Mouse (Mus musculus) urinary bladder, postnatal 10 days (tissue): ENCODE measurements around the gene Lsm14b.

Experiments used
- DNase-seq: peaks from one replicate; pipeline ENCODE4 v3.0.0; 2022; ENCODE audit warnings: low spot score

The Lsm14b gene

DNA sequence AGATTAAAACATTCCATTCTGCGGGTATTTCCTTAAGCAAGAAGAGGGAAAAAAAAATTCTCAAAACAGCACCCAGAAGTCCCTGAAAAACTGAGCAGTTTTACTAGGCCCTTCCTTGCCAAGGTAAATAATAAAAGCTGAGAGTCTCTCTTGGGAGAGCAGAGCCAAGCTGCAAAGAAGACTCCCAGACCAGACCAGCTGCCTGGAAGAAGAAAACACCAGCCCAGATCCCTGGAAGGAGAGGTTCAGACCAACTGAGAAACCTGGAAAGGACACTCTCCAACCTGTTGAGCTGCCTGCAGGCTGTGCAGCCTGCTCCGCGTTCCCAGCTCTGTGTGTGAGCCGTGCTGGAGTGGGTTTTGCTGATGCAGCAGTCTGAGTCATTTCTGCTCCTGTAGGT is 7.2 kb upstream of the Lsm14b start:
- no peak for DNase-seq

- no peak for DNase-seq
Observed at GRCm38 (mm10) chr2:180018573-180018972, 6.2 kb upstream of the Lsm14b start.

DNA sequence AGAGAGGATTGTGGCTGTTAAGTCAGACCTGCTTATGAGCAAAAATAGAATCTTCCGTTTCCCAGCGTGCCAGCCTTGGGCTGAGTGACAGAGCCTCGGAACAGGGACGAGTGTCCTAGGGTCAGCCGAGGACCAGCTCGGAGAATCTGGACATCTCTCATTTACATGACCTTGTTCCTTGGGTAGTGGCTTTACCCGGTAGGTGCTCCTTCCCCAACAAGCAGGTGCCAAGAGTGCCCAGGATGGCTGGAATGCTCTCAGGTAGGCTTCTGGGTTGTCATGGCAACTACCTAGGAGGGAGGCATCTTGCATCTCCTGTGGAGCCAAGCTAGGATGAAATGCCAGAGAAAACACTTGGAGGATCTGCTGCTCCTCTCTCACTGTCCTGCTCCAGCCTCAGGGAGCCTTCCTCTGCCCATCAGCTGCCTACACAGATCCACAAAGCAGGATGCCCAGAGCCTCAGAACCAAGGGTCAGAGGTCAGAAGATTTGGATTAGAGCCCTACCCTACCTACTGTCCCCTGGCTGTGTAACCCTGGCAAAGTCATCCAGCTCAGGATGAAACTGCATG is 4.6 kb upstream of the Lsm14b start:
- DNase-seq = no peak

GRCm38 (mm10) chr2:180020919-180021318 is 3.9 kb upstream of the Lsm14b start:
- no peak for DNase-seq

DNA sequence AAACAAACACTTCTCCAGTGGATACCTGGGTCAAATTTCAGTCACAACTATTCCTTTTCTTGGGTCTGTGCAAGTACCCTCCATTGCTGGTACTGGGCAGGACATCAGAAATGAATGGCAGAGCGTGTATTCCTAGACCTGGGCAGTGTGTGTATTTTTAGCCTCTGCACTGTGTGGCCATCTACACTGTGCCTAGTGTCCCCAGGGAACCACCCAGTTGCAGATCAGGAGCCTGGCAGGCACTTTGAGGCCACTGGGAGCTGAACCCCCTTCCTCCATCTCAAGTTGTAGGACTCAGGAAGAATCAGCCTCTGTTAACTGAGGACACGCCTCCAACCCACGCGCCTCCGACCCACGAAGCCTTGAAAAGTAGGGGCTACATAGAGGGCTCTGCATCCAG is 2.0 kb upstream of the Lsm14b start:
- no peak for DNase-seq

GRCm38 (mm10) chr2:180025135-180025860 is 511 bp downstream of the Lsm14b start:
- DNase-seq = no peak

- DNase-seq = no peak
Observed at GRCm38 (mm10) chr2:180025861-180026200, 1.0 kb downstream of the Lsm14b start.

- no peak for DNase-seq
Observed at GRCm38 (mm10) chr2:180027768-180028167, 3.0 kb downstream of the Lsm14b start.

DNA sequence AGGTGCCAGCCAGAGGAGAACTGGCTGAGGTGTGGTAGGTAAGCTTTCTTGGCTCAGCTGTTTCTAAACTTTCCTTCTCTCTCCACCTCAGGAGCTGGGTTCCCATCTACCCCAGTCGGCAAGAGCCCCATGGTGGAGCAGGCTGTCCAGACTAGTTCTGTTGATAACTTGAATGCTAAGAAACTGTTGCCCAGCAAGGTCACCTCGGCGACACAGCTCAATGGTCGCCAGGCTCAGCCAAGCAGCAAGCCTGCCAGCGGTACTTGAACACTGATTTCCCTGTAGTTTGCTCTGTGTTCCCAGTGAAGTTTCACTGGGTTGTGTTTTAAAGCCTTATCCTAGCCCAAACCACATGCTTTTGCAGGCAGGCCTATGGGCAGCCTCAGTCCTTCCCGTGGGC is 6.5 kb downstream of the Lsm14b start:
- DNase-seq = no peak

DNA sequence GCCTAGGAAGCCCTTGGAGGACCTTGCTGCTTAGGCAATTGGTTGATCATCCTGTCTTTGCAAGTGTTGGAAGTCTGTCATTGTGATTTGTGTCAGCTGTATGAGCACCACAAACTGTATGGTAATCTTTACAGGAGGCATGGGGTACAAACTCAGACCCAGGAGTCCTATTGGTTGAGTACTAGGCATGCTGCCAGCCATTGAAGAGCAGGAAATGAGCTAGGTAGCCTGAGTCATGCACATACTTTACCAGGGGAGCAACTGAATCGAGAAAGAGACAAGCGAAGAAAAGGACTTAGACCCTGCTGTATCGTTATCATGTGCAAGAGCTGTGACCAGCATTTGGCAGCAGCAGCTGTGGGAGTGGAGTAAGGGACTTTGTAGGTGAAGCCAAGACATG is 8.1 kb downstream of the Lsm14b start:
- DNase-seq = no peak

DNA sequence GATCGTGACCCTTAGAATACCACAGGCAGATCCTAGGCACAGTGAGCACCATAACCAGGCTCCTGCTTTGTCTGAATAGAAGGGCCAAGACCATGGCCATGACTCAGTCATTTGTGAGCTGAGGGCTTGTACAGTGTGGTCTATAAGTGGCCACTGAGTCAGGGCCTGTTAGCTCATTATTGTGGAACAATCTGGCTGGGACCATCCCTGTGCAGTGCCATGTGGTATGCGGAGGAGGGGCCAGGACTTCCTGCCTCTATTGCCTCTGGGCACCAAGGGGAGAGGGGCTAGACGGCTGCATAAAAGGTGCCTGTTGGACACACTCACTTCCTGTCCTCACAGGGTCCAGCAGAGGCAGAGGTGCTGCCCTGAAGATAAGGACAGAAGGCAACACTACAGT is 9.2 kb downstream of the Lsm14b start:
- DNase-seq = no peak

GRCm38 (mm10) chr2:180034753-180035152 is 10.0 kb downstream of the Lsm14b start:
- no peak for DNase-seq

DNA sequence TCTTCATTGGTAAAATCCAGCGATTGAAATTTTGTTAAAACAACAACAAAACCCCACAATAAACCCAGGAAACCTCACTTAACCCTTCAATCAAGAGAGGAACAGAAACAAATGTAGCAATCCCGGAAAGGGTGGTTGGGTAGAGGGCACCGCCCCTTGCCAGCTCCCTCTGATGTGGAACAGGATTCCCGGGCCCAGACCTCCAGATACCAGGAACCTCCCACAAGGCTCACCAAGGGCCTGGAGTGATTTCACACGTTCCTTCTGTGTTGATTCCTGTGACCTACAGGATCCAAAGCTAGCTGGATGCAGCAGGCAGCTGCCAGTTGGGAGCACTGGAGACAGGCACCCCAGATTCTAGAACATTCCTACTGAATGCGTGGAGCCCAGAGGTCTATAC is 15.6 kb downstream of the Lsm14b start:
- DNase-seq = no peak

DNA sequence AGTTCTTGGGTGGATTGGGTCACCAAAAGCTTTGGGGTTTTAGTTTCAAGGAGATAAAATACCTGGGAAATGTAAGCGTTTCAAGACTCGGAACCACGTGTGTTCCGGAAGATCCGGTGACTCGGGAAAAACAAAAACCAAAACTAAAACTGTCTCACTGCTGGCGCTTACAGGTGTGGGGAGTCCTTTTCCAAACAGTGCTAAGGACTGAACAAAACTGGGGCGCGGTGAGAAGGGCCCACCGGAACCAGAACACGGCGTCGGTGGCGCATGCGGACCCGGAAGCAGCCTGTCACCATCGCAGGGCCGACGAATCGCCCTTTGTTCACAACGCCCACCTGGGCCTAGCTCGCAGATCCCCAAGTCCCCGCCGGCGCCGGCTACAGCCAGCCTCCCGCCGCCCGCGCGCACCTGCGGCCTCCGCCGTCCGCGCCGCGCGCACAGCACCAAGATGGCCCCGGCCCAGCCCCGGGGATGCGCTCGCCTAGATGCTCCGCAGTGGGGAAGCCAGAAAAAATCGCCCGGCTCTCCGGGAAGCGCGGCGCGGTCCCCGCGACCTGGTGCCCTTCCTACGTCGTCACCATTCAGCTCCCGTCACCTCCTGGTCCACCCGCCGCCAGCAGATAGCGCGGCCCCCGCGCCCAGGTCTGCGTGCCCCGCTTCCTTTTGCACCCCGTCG is 16.9 kb downstream of the Lsm14b start:
- DNase-seq = no peak

DNA sequence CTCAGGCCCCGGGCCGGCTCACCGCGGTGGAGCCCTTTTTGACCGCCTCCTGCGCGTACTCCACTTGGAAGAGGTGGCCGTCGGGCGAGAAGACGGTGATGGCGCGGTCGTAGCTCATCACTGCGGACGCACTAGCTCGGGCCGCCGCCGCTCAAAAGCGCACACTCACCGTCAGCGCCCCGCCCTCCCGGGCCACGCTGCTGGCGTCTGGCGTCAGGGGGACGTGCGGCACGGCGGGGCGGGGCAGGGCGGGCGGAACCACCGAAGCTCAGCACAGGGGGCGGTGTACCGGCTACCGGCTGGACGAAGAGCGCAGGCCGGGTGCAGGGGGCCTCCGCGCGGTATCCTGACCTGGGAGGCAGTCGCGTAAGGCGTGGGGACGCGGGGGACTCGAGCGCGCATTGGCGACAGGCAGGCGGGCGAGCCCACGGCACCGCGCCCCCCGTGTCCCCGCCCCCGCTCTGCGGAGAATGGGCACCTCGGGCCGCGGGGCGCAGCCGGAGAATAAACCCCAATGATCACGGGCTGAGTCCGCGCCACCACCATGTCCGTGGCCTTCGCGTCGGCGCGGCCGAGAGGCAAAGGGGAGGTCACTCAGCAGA is 17.6 kb downstream of the Lsm14b start, which contains the start of the genes Psma7 and Ss18l1:
Gene Psma7, minus strand, starts transcription at position 178 of the 602 bp plus-strand sequence.
Gene Ss18l1, plus strand, starts transcription at position 254 of the 602 bp plus-strand sequence.
- DNase-seq = peak; percentile 54

- DNase-seq = no peak
Observed at GRCm38 (mm10) chr2:180042858-180043515, 18.2 kb downstream of the Lsm14b start.

DNA sequence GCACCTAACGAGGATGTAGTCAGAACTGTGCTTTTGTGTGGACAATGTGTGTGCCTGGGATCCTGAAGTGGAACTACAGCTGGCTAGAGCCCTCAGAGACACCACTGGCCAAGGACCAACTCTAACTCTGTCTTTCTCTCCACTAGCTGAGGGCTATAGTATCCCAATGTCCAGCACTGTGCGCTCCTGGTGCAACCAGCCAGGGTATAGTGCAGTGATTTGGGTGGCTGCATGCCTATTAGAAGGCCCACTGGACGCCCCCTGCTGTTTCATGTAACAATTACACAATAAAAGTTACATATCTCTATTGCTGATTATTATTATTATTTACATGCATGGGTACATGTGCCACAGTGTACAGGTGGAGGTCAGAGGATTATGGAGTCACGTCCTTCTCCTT is 20.5 kb downstream of the Lsm14b start:
- no peak for DNase-seq

- no peak for DNase-seq
Observed at GRCm38 (mm10) chr2:180047580-180047979, 22.8 kb downstream of the Lsm14b start.

- DNase-seq = no peak
Observed at GRCm38 (mm10) chr2:180047980-180048635, 23.3 kb downstream of the Lsm14b start.

- DNase-seq = peak; percentile 65
Observed at GRCm38 (mm10) chr2:180050986-180051385, 26.2 kb downstream of the Lsm14b start.

- DNase-seq = no peak
Observed at GRCm38 (mm10) chr2:180051986-180052733, 27.4 kb downstream of the Lsm14b start.
